Mouse (Mus musculus): Measurements from ENCODE around the gene Gm14434. TPM values are rescaled to one million over a fixed set of nuclear protein-coding genes. Genes with fewer than 3 reads are reported as not detected.
"Not testable (repeated sequence)": the region's sequence is repeated elsewhere in the genome, so short reads cannot be mapped to it uniquely, and the experiment has no call there.

Gene Gm14434
- 2.2 and 3.9 TPM in 2 replicates for polyA plus RNA-seq (2014; fragmentation: Nextera tagmentation; extraction: Ambion mirVana)

- WGBS = no CpG with 5 or more reads among the region's 4 CpGs
- H3K4me1 ChIP-seq (ENCODE audit: control insufficient read depth, insufficient read depth, low read length); H3K4me3 ChIP-seq (ENCODE audit: low read depth, low read length); H3K9me3 ChIP-seq (ENCODE audit: control insufficient read depth, low read length); H3K9ac ChIP-seq (ENCODE audit: low read length); H3K27me3 ChIP-seq (ENCODE audit: control insufficient read depth, insufficient read depth, low read length); H3K4me2 ChIP-seq (ENCODE audit: low read depth, severe bottlenecking); ATAC-seq (ENCODE audit: insufficient number of reproducible peaks, low FRiP score, low TSS enrichment, low read depth); DNase-seq (ENCODE audit: low spot score); H3K27ac ChIP-seq (replicated peaks; ENCODE audit: low read depth, low read length); H3K36me3 ChIP-seq (ENCODE audit: control insufficient read depth, insufficient read depth, low read length): not testable (repeated sequence)
These were observed at the start of gene Gm14434 for GRCm38 (mm10) chr2:176486683-176487082. TSS of gene Gm14434 (minus strand) at chr2:176486783.

DNA sequence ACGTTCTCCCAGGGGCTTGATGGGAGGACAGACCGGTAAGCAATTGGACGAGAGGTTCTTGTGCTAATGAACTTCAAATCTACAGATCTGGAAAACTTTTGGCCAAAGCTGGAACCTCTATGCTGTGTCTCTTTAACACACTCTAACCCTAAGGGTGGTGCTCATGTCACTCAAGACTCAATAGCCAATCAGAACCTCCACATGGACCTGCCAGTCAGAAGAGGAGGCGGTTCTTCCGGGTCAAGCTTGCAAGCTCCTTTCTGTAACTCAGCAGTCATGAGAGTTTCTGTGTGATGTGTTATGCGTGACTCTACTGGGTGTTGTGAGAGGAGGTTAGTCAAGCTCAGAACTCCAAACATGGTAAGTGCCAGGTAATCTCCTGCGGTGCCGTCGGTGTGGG is 34.2 kb upstream of the Gm14434 start, which contains the start of gene Zfp967:
Zfp967 (plus strand) TSS at position 301 of the 400 bp plus-strand sequence.
- H3K9ac ChIP-seq (ENCODE audit: low read length); H3K4me1 ChIP-seq (ENCODE audit: control insufficient read depth, insufficient read depth, low read length); DNase-seq (ENCODE audit: low spot score); H3K36me3 ChIP-seq (ENCODE audit: control insufficient read depth, insufficient read depth, low read length); H3K27ac ChIP-seq (replicated peaks; ENCODE audit: low read depth, low read length); H3K9me3 ChIP-seq (ENCODE audit: control insufficient read depth, low read length); ATAC-seq (ENCODE audit: insufficient number of reproducible peaks, low FRiP score, low TSS enrichment, low read depth); H3K27me3 ChIP-seq (ENCODE audit: control insufficient read depth, insufficient read depth, low read length); H3K4me3 ChIP-seq (ENCODE audit: low read depth, low read length); H3K4me2 ChIP-seq (ENCODE audit: low read depth, severe bottlenecking): not testable (repeated sequence)
- WGBS = no CpG with 5 or more reads among the region's 9 CpGs

- H3K9me3 ChIP-seq (ENCODE audit: control insufficient read depth, low read length); H3K9ac ChIP-seq (ENCODE audit: low read length); H3K4me2 ChIP-seq (ENCODE audit: low read depth, severe bottlenecking); H3K4me1 ChIP-seq (ENCODE audit: control insufficient read depth, insufficient read depth, low read length); DNase-seq (ENCODE audit: low spot score); ATAC-seq (ENCODE audit: insufficient number of reproducible peaks, low FRiP score, low TSS enrichment, low read depth); H3K36me3 ChIP-seq (ENCODE audit: control insufficient read depth, insufficient read depth, low read length); H3K4me3 ChIP-seq (ENCODE audit: low read depth, low read length); H3K27ac ChIP-seq (replicated peaks; ENCODE audit: low read depth, low read length); H3K27me3 ChIP-seq (ENCODE audit: control insufficient read depth, insufficient read depth, low read length): not testable (repeated sequence)
- no CpG with 5 or more reads among the region's 6 CpGs for WGBS
These were observed 63.3 kb downstream of the Gm14434 start, which contains the start of gene Gm14435 for GRCm38 (mm10) chr2:176423294-176423693. TSS of gene Gm14435 (plus strand) at chr2:176423594.

Other genes with a start within 250 kb of the Gm14434 start
- gene Gm11009, start 167.3 kb downstream of the Gm14434 start, polyA plus RNA-seq (2014; fragmentation: Nextera tagmentation; extraction: Ambion mirVana) = not detected in 2 replicates
- gene Gm14435, start 63.2 kb downstream of the Gm14434 start, polyA plus RNA-seq (2014; fragmentation: Nextera tagmentation; extraction: Ambion mirVana) = 12.0 and 12.5 TPM in 2 replicates
- gene Zfp967, start 34.3 kb upstream of the Gm14434 start, polyA plus RNA-seq (2014; fragmentation: Nextera tagmentation; extraction: Ambion mirVana) = not detected in 2 replicates
- gene Gm14308, start 149.6 kb upstream of the Gm14434 start, polyA plus RNA-seq (2014; fragmentation: Nextera tagmentation; extraction: Ambion mirVana) = 17.5 and 21.0 TPM in 2 replicates
- gene Zfp973, start 183.7 kb upstream of the Gm14434 start, polyA plus RNA-seq (2014; fragmentation: Nextera tagmentation; extraction: Ambion mirVana) = 9.0 and 10.1 TPM in 2 replicates
- gene Gm14305, start 221.5 kb upstream of the Gm14434 start, polyA plus RNA-seq (2014; fragmentation: Nextera tagmentation; extraction: Ambion mirVana) = 28.1 and 30.6 TPM in 2 replicates